Mouse (Mus musculus) megakaryocyte, embryonic 14.5 days (primary cell): ENCODE results near the gene Cnksr2.

Source experiments
- FLI1 ChIP-seq: IDR thresholded peaks from 2 replicates; pipeline ENCODE4 v1.6.1; 2012; ENCODE audit warnings: low read length, inconsistent platforms, mixed read lengths
- GATA1 ChIP-seq: IDR thresholded peaks from 3 replicates; pipeline ENCODE4 v1.6.1; 2012; ENCODE audit warnings: mixed read lengths, low read length, inconsistent platforms, borderline replicate concordance

DNA sequence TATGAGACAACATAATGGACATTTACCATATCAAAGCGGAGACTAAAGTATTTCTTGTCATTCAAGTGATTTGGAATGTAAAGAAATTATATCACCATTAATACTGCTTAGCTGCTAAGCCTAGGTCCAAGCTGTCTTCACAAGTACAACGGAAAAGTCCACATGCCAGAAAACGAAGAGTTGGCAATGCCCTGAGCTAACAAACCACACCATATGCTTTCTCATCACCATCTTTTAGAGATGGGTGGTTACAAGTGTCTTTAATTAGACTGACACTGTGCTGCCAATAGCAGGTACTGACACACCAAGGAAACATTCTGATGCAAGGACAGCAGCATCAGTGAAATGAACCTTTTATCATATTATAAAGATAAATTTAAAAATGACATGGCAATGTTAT is 123.0 kb downstream of the Cnksr2 start:
- TF ChIP-seq GATA1 (no peak), FLI1 (no peak)
